Mouse (Mus musculus): ENCODE data around the gene Gpr161.

DNA sequence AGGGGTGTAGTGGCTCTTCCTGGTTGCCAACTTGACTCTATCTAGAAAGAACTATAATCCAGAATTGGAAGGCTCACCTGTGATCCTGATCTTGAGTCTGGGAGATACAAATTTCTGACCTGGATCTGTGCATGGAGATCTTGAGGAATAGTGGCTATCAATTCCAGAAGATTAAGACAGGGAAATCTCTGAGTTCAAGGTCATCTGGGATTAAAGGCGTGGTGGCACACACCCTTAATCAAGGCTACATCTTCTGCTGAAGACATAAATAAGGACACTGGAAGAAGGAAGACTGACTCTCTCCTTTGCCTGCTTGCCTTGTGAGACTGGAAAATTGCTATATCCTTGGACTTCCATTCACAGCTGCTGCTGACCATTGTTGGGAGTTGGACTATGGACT lies at the start of gene Gpr161:
- TF ChIP-seq CTCF (IDR thresholded peaks at IDR 0.05; ENCODE audit: low read depth), result no peak
- TF ChIP-seq EP300 (optimal IDR thresholded peaks at IDR 0.05), result no peak
